Mouse (Mus musculus): ENCODE data around the gene Prdx5.
"Not testable (repeated sequence)": the region's sequence is repeated elsewhere in the genome, so short reads cannot be mapped to it uniquely, and the experiment has no call there.

Gene Prdx5

GRCm38 (mm10) chr19:6919431-6919830 is 9.5 kb upstream of the Prdx5 start:
- DNase-seq (ENCODE audit: low spot score in 2 of 2) = no peak

GRCm38 (mm10) chr19:6918321-6918720 is 8.4 kb upstream of the Prdx5 start:
- DNase-seq (ENCODE audit: low spot score in 2 of 2) = no peak

- DNase-seq (ENCODE audit: low spot score in 2 of 2) = no peak
Measured at GRCm38 (mm10) chr19:6916496-6916895, 6.6 kb upstream of the Prdx5 start.

- no peak for DNase-seq (ENCODE audit: low spot score in 2 of 2)
Measured at GRCm38 (mm10) chr19:6915276-6915675, 5.4 kb upstream of the Prdx5 start.

GRCm38 (mm10) chr19:6914540-6914939 is 4.6 kb upstream of the Prdx5 start:
- DNase-seq (ENCODE audit: low spot score in 2 of 2) = no peak

GRCm38 (mm10) chr19:6913991-6914390 is 4.1 kb upstream of the Prdx5 start:
- DNase-seq (ENCODE audit: low spot score in 2 of 2) = no peak

- no peak for DNase-seq (ENCODE audit: low spot score in 2 of 2)
Measured at GRCm38 (mm10) chr19:6913036-6913435, 3.1 kb upstream of the Prdx5 start.

- no peak for DNase-seq (ENCODE audit: low spot score in 2 of 2)
Measured at GRCm38 (mm10) chr19:6912205-6912970, 2.5 kb upstream of the Prdx5 start.

GRCm38 (mm10) chr19:6911101-6912074 is 1.5 kb upstream of the Prdx5 start:
- no peak for DNase-seq (ENCODE audit: low spot score in 2 of 2)

- peak in 1 of 2 experiments; percentile 45 for DNase-seq (ENCODE audit: low spot score in 2 of 2)
Measured at GRCm38 (mm10) chr19:6910306-6910705, 400 bp upstream of the Prdx5 start.

GRCm38 (mm10) chr19:6909021-6909420 is 885 bp downstream of the Prdx5 start:
- DNase-seq (ENCODE audit: low spot score in 2 of 2) = peak in 1 of 2 experiments; percentile 16

GRCm38 (mm10) chr19:6907811-6908540 is 1.9 kb downstream of the Prdx5 start:
- DNase-seq (ENCODE audit: low spot score in 2 of 2) = no peak

- DNase-seq (ENCODE audit: low spot score in 2 of 2) = no peak
Measured at GRCm38 (mm10) chr19:6907094-6907493, 2.8 kb downstream of the Prdx5 start.

GRCm38 (mm10) chr19:6906199-6906598 is 3.7 kb downstream of the Prdx5 start:
- no peak for DNase-seq (ENCODE audit: low spot score in 2 of 2)

GRCm38 (mm10) chr19:6905498-6906159 is 4.3 kb downstream of the Prdx5 start:
- DNase-seq (ENCODE audit: low spot score in 2 of 2) = no peak

GRCm38 (mm10) chr19:6904846-6905245 is 5.1 kb downstream of the Prdx5 start:
- no peak for DNase-seq (ENCODE audit: low spot score in 2 of 2)

GRCm38 (mm10) chr19:6903031-6903430 is 6.9 kb downstream of the Prdx5 start:
- DNase-seq (ENCODE audit: low spot score in 2 of 2) = no peak

- DNase-seq (ENCODE audit: low spot score in 2 of 2) = no peak
Measured at GRCm38 (mm10) chr19:6899641-6900040, 10.3 kb downstream of the Prdx5 start.

GRCm38 (mm10) chr19:6895608-6896305 is 14.1 kb downstream of the Prdx5 start:
- DNase-seq (ENCODE audit: low spot score in 2 of 2) = not testable (repeated sequence)

- DNase-seq (ENCODE audit: low spot score in 2 of 2) = no peak
Measured at GRCm38 (mm10) chr19:6893731-6894451, 16.0 kb downstream of the Prdx5 start.

All from left cerebral cortex, adult 9 months (tissue).